Mouse (Mus musculus) frontal cortex, adult (tissue): Measurements from ENCODE around the gene Anxa11.
"Not testable (repeated sequence)": the region's sequence is repeated elsewhere in the genome, so short reads cannot be mapped to it uniquely, and the experiment has no call there.

Experiments
- ATAC-seq: cut with Nextera tagmentation; 2 replicates; pipeline ENCODE4 v1.9.2; 2017; ENCODE audit warnings: mild to moderate bottlenecking, moderate library complexity, mixed read lengths; ENCODE audit not compliant: low TSS enrichment

The Anxa11 gene

GRCm38 (mm10) chr14:25841991-25842687, at the start of gene Anxa11:
Gene Anxa11, plus strand, starts transcription at chr14:25842156.
- peak; percentile 79 for ATAC-seq

GRCm38 (mm10) chr14:25794331-25794730, 47.6 kb upstream of the Anxa11 start:
- no peak for ATAC-seq

GRCm38 (mm10) chr14:25795067-25795466, 46.9 kb upstream of the Anxa11 start:
- peak; percentile 62 for ATAC-seq

- ATAC-seq = peak; percentile 75
Observed at GRCm38 (mm10) chr14:25795561-25796174, 46.3 kb upstream of the Anxa11 start.

GRCm38 (mm10) chr14:25796619-25797018, 45.3 kb upstream of the Anxa11 start:
- no peak for ATAC-seq

GRCm38 (mm10) chr14:25800166-25800960, 41.6 kb upstream of the Anxa11 start:
- ATAC-seq = peak; percentile 95

GRCm38 (mm10) chr14:25802511-25802910, 39.4 kb upstream of the Anxa11 start:
- no peak for ATAC-seq

- no peak for ATAC-seq
Observed at GRCm38 (mm10) chr14:25803246-25803809, 38.6 kb upstream of the Anxa11 start.

GRCm38 (mm10) chr14:25805871-25806270, 36.1 kb upstream of the Anxa11 start:
- peak; percentile 31; the same call in 1 of the 2 replicates for ATAC-seq

GRCm38 (mm10) chr14:25806561-25806960, 35.4 kb upstream of the Anxa11 start:
- ATAC-seq = no peak

GRCm38 (mm10) chr14:25811026-25811425, 30.9 kb upstream of the Anxa11 start:
- not testable (repeated sequence) for ATAC-seq

- ATAC-seq = no peak
Observed at GRCm38 (mm10) chr14:25814140-25814539, 27.8 kb upstream of the Anxa11 start.

- peak; percentile 99 for ATAC-seq
Observed at GRCm38 (mm10) chr14:25816416-25816815, 25.5 kb upstream of the Anxa11 start.

- ATAC-seq = no peak
Observed at GRCm38 (mm10) chr14:25822584-25822983, 19.4 kb upstream of the Anxa11 start.

GRCm38 (mm10) chr14:25824995-25825394, 17.0 kb upstream of the Anxa11 start:
- ATAC-seq = no peak

GRCm38 (mm10) chr14:25825880-25826626, 15.9 kb upstream of the Anxa11 start:
- ATAC-seq = no peak

- no peak for ATAC-seq
Observed at GRCm38 (mm10) chr14:25826866-25827265, 15.1 kb upstream of the Anxa11 start.

GRCm38 (mm10) chr14:25831332-25831731, 10.6 kb upstream of the Anxa11 start:
- ATAC-seq = peak; percentile 66

- ATAC-seq = peak; percentile 93
Observed at GRCm38 (mm10) chr14:25832301-25832700, 9.7 kb upstream of the Anxa11 start.

GRCm38 (mm10) chr14:25838411-25838810, 3.5 kb upstream of the Anxa11 start:
- ATAC-seq = no peak

GRCm38 (mm10) chr14:25839791-25840190, 2.2 kb upstream of the Anxa11 start:
- ATAC-seq = no peak

GRCm38 (mm10) chr14:25840961-25841360, 995 bp upstream of the Anxa11 start:
- ATAC-seq = no peak
